Mouse (Mus musculus) embryonic facial prominence, embryonic 14.5 days (tissue): ENCODE data around the gene Srp14. TPM values are rescaled to one million over a fixed set of nuclear protein-coding genes. Genes with fewer than 3 reads are reported as not detected.
A peak's percentile ranks its signal among the peaks of the same experiment; 100 is the strongest.

Source experiments
- ATAC-seq: fragments of 200-750 bp; cut with Nextera tagmentation; 2 replicates; pipeline ENCODE4 v1.8.0; 2017; ENCODE audit warnings: low read depth, moderate number of reproducible peaks, moderate TSS enrichment
- DNase-seq: peaks from one replicate; pipeline ENCODE4 v3.0.0-alpha.2; 2015; ENCODE audit warnings: low spot score
- H3K27ac ChIP-seq: fragments of 300-500 bp; sonication (generic); replicated peaks from 2 replicates; pipeline ENCODE4 v1.5.1; 2014; ENCODE audit warnings: low read depth, mild to moderate bottlenecking, low read length, moderate library complexity
- H3K27me3 ChIP-seq: fragments of 300-500 bp; sonication (generic); replicated peaks from 2 replicates; pipeline ENCODE4 v1.6.1; 2014; ENCODE audit warnings: low read length; ENCODE audit not compliant: control insufficient read depth, insufficient read depth
- H3K36me3 ChIP-seq: fragments of 300-500 bp; sonication (generic); 2 replicates; pipeline ENCODE4 v1.6.1; 2014; ENCODE audit warnings: low read length, mixed read lengths; ENCODE audit not compliant: control insufficient read depth, insufficient read depth
- H3K4me1 ChIP-seq: fragments of 300-500 bp; sonication (generic); 2 replicates; pipeline ENCODE4 v1.6.1; 2014; ENCODE audit warnings: antibody characterized with exemption, low read length; ENCODE audit not compliant: control insufficient read depth, insufficient read depth
- H3K4me2 ChIP-seq: fragments of 300-500 bp; sonication (generic); 2 replicates; pipeline ENCODE4 v1.6.1; 2014; ENCODE audit warnings: low read depth, mild to moderate bottlenecking, low read length, moderate library complexity, mixed read lengths
- H3K4me3 ChIP-seq: fragments of 300-500 bp; sonication (generic); 2 replicates; pipeline ENCODE4 v1.5.1; 2014; ENCODE audit warnings: low read depth, mild to moderate bottlenecking, low read length
- H3K9ac ChIP-seq: fragments of 300-500 bp; sonication (generic); 2 replicates; pipeline ENCODE4 v1.6.1; 2014; ENCODE audit warnings: low read depth, mild to moderate bottlenecking, low read length, moderate library complexity, mixed read lengths
- H3K9me3 ChIP-seq: fragments of 300-500 bp; sonication (generic); 2 replicates; pipeline ENCODE4 v1.6.1; 2016; ENCODE audit warnings: low read length; ENCODE audit not compliant: control insufficient read depth
- WGBS: fragments of 180-500 bp; shearing (Covaris S2); extraction: QIAGEN DNeasy Blood & Tissue Kit; methylation state at CpG from one replicate; pipeline ENCODE4 v1.1.7; 2014; 5-methylcytosine and 5-hydroxymethylcytosine counted together
- polyA plus RNA-seq: library from polyadenylated mRNA; unstranded; fragments of >200 nt; fragmentation: Nextera tagmentation; extraction: Ambion mirVana; gene quantifications from 2 replicates; pipeline ENCODE4 v1.2.1, GENCODE M21; 2014

The Srp14 gene
- polyA plus RNA-seq, 1 experiment from 2014 or later, result 260 TPM

DNA sequence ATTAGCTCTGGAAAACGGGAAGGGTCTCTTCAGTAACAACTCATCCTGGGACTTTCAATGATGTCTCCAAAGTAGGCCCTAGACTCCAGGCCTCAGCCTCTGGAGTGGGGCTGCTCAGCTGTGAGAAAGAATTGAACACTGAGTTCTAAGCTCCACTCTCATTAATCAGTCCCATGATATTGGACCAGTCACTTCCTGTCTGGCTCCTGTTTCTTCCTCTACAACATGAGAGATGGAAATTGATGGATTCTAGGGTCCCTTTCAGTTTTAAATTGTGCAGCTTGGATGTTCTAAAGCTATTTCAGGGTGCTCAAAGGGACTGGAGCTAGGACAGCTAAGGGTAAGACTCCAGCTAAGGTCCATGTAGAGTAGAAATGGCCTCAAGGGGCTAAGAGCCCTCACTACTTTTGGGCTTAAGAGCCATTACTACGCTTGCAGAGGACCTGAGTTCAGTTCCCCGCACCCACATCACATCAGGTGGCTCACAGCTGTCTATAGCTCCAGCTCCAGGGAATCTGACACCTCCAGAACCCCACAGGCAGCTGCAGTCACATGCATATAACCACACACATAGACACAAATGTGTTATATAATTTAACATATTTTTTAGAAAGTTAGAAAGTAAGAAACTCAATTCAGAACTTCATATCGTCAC lies 12.4 kb upstream of the Srp14 start:
- peaks cover 11% of the 10 kb centered on the region; the same call in 1 of the 2 replicates for H3K4me1 ChIP-seq
- DNase-seq, result no peak
- peak overlapping the region; percentile 33; the same call in 1 of the 2 replicates for H3K27ac ChIP-seq
- H3K9me3 ChIP-seq, result 0 out of 2 replicates have a peak, but pooled peaks cover 3% of the 10 kb centered on the region
- no peak for ATAC-seq
- no peaks in the 10 kb centered on the region for H3K36me3 ChIP-seq
- H3K27me3 ChIP-seq, result no peaks in the 10 kb centered on the region
- H3K4me3 ChIP-seq, result no peak overlapping the region
- no peak overlapping the region for H3K9ac ChIP-seq
- whole genome bisulfite sequencing, result 63% methylated on average over 4 of the region's 4 CpGs
- no peak overlapping the region for H3K4me2 ChIP-seq

DNA sequence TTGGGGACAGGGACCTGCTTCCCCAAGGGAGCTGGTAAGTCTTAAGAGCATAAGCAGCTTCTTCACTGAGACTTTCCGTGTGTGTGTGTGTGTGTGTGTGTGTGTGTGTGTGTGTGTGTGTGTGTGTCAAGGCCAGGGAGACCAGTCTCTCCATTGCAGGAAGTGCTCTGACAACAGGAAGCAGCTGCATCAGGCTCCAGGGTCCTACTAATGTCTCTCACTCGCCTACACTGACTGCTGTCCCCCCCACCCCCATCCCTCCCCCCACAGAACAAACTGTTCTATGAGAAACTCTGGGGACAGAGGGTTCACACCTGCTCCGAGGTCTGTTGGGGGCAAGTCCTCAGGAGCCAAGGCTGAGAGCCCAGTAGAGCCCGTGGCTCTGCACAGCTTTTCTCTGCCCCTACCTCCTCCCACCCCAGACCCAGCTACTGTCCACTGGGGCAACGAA lies 11.8 kb upstream of the Srp14 start:
- Histone ChIP-seq H3K4me1 (peaks cover 11% of the 10 kb centered on the region; the same call in 1 of the 2 replicates), H3K9ac (no peak overlapping the region), H3K4me2 (no peak overlapping the region), H3K4me3 (no peak overlapping the region), H3K9me3 (0 out of 2 replicates have a peak, but pooled peaks cover 3% of the 10 kb centered on the region), H3K27ac (peak overlapping the region; percentile 33; the same call in 1 of the 2 replicates), H3K27me3 (no peaks in the 10 kb centered on the region), H3K36me3 (no peaks in the 10 kb centered on the region)
- DNase-seq, result peak; percentile 57
- WGBS, result 39% methylated on average over 5 of the region's 5 CpGs
- peak; percentile 42; the same call in 1 of the 2 replicates for ATAC-seq

DNA sequence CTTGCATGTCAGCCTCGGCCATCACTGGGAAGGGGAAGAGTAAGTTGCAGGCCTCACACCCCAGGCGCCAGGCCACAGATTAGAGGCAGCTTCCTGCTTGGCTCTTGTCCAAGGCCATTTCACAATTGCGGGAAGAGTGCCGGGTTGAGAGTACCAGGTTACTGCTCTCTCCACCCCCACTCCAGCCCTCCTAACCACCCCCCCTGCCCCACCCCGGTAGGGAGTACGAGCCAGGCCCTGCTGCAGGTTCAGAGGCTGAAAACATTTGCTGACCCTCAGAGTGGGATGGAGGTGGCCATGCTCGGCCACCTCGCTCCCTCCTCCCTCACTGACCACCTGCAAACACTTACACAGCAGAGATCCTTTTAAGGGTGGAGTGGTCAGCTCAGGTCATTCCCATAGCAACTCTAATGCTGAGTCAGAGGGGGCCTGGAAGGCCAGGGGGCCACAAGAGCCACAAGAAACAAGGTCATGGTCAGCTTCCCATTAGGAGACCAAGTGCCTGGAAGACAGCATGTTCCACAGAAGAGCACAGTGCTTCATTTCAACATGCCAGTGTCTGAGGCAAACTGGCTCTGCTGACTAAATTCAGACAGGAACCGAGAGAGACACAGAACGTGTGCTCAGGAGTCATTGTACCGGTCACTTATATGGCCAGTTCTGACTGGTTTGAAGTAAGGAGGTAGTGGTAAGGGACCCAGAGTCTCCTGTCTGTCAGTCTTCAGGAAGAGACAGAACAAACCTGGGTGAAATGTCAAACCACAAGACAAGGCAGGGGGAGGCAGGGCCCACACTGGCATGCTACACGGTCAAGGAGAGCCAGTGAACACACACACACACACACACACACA lies 11.0 kb upstream of the Srp14 start:
- ATAC-seq (peak; percentile 35), DNase-seq (peak; percentile 72)
- H3K9me3 ChIP-seq, result 0 out of 2 replicates have a peak, but pooled peaks cover 3% of the 10 kb centered on the region
- no peak overlapping the region for H3K4me2 ChIP-seq
- no peaks in the 10 kb centered on the region for H3K27me3 ChIP-seq
- H3K4me1 ChIP-seq, result peaks cover 11% of the 10 kb centered on the region; the same call in 1 of the 2 replicates
- 34% methylated on average over 12 of the region's 12 CpGs for WGBS
- no peak overlapping the region for H3K4me3 ChIP-seq
- H3K9ac ChIP-seq, result no peak overlapping the region
- peak overlapping the region; percentile 45; the same call in 1 of the 2 replicates for H3K27ac ChIP-seq
- H3K36me3 ChIP-seq, result no peaks in the 10 kb centered on the region

DNA sequence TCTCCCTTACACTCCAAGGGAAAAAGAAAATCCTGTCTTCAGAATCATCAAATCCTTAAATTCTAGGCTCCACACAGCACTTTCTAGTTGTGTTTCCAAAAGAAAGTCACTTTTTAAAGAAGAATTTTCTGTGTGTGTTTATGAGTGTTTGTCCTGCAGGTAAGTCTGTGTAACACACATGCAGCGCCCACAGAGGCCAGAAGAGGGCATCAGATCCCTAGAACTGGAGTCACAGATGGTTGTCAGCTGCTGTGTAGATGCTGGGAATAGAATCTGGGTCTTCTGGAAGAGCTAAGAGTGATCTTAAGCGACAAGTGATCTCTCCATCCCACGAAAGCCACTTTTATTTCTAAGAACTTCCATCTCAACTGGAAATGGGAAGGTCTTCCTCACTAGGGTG lies 8.3 kb upstream of the Srp14 start:
- H3K4me3 ChIP-seq, result no peak overlapping the region

DNA sequence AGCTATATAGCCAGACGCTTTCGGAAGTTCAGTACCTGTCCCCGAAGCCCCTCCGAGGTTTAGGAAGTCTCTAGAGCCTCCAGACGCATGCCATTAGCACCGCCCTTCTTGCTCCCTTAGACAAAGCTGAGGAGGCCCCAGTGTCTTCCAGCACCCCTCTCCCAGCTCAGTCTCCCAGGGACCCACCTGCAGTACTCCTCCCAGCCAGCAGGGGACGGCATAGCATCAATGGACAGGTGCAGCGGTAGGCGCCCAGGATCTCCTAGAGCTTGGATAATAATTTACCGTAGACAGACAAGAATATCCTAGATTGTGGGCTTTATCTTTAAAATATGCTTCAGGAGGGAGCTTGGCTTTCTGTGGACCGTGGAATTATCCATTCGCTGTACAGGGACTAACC lies 7.4 kb upstream of the Srp14 start:
- H3K4me3 ChIP-seq, result no peak overlapping the region
- no peaks in the 10 kb centered on the region for H3K27me3 ChIP-seq
- no peak overlapping the region for H3K9ac ChIP-seq
- no peaks in the 10 kb centered on the region for H3K36me3 ChIP-seq
- peaks cover 11% of the 10 kb centered on the region; the same call in 1 of the 2 replicates for H3K4me1 ChIP-seq
- no peak overlapping the region for H3K4me2 ChIP-seq
- H3K27ac ChIP-seq, result no peak overlapping the region
- ATAC-seq, result peak; percentile 57
- H3K9me3 ChIP-seq, result 0 out of 2 replicates have a peak, but pooled peaks cover 3% of the 10 kb centered on the region
- WGBS, result 14% methylated on average over 12 of the region's 12 CpGs
- peak; percentile 65 for DNase-seq

More for the DNA sequence above, 8.3 kb upstream of the Srp14 start:
- Histone ChIP-seq H3K4me2 (no peak overlapping the region), H3K4me1 (peaks cover 11% of the 10 kb centered on the region; the same call in 1 of the 2 replicates), H3K9me3 (0 out of 2 replicates have a peak, but pooled peaks cover 3% of the 10 kb centered on the region), H3K9ac (no peak overlapping the region), H3K27me3 (no peaks in the 10 kb centered on the region), H3K27ac (no peak overlapping the region), H3K36me3 (no peaks in the 10 kb centered on the region)
- DNase-seq (no peak), ATAC-seq (no peak)
- WGBS, result 70% methylated on average over 3 of the region's 3 CpGs

DNA sequence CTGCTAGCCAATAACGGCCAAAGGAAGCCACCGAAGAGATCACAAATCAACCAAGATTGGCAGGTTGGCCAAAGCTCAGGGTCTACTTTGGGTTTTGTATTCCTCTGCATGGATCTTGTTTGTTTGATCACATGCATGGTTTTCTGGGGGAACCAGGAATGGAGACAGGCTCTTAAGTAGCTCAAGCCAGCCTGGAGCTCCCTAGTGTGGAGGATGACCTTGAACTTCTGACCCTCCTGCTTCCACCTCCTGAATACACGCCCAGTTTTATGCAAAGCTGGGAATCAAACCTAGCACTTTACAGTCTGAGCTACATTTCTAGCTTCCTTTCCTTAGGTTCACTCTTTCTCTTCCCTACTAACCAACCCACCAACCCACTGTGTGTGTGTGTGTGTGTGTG lies 5.9 kb upstream of the Srp14 start:
- H3K4me1 ChIP-seq, result peaks cover 4% of the 10 kb centered on the region; the same call in 1 of the 2 replicates
- no peak overlapping the region for H3K9ac ChIP-seq
- no peaks in the 10 kb centered on the region for H3K27me3 ChIP-seq
- H3K4me3 ChIP-seq, result no peak overlapping the region
- 0 out of 2 replicates have a peak, but pooled peaks cover 3% of the 10 kb centered on the region for H3K9me3 ChIP-seq
- no peaks in the 10 kb centered on the region for H3K36me3 ChIP-seq
- 79% methylated on average over 3 of the region's 3 CpGs for WGBS
- no peak overlapping the region for H3K27ac ChIP-seq
- no peak overlapping the region for H3K4me2 ChIP-seq
- no peak for ATAC-seq
- no peak for DNase-seq

DNA sequence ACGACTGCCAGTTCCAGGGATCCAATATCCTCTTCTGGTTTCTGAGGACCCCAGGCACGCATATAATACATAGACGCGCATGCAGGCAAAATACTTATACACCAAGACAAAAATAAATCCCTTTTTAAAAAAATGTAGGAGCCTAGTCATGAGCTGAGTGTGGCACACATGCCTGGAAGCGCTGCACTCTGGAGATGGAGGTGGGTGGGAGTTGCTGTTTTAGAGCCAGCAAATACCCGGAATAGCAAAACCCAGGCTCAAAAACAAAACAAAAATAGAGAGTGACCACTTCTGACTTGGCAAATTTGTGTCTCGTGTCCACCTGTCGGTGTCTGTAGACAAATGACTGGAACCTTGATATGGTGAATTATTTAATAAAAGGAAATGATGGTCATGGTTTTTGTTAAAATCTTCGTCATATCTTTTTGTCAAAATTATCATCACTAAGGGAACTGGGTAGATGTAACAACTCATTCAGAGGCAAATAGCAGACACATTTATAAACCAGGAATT lies 4.9 kb upstream of the Srp14 start:
- Histone ChIP-seq H3K9ac (no peak overlapping the region), H3K36me3 (no peaks in the 10 kb centered on the region), H3K9me3 (0 out of 2 replicates have a peak, but pooled peaks cover 3% of the 10 kb centered on the region), H3K4me2 (no peak overlapping the region), H3K4me3 (no peak overlapping the region), H3K4me1 (peaks cover 4% of the 10 kb centered on the region; the same call in 1 of the 2 replicates), H3K27ac (no peak overlapping the region), H3K27me3 (no peaks in the 10 kb centered on the region)
- DNase-seq (no peak), ATAC-seq (no peak)
- 80% methylated on average over 9 of the region's 9 CpGs for WGBS

DNA sequence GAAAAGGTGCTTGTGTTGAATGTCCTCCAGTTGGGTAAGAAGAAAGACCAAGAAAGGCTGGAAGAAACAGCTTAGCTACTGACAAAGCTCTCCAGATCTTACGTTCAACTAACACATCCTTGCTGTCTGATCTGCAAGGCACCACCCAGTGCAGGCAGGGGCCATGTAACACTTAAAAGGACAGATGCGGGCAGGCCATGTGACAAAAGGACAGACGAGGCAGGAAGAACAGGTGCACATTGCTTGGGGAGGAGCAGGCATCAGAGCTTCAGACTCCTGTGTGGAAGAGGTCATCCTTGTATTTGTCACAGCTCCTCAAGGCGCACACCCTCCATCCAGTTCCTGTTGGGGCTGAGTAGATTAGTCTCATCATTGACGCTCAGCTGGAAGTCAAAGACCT lies 3.5 kb upstream of the Srp14 start:
- no peak overlapping the region for H3K27ac ChIP-seq
- H3K9me3 ChIP-seq, result 0 out of 2 replicates have a peak, but pooled peaks cover 2% of the 10 kb centered on the region
- no peak overlapping the region for H3K4me2 ChIP-seq
- H3K4me1 ChIP-seq, result peaks cover 11% of the 10 kb centered on the region
- 82% methylated on average over 5 of the region's 5 CpGs for WGBS
- no peaks in the 10 kb centered on the region for H3K27me3 ChIP-seq
- DNase-seq (no peak), ATAC-seq (no peak)
- no peak overlapping the region for H3K4me3 ChIP-seq
- H3K36me3 ChIP-seq, result no peaks in the 10 kb centered on the region
- no peak overlapping the region for H3K9ac ChIP-seq
